Mouse (Mus musculus) thymus, postnatal 14 days (tissue): Measurements from ENCODE around the gene Psmc3ip.
"Not testable (repeated sequence)": the region's sequence is repeated elsewhere in the genome, so short reads cannot be mapped to it uniquely, and the experiment has no call there.

ENCODE experiments used
- DNase-seq: peaks from one replicate; pipeline ENCODE4 v3.0.0; 2021

The Psmc3ip gene

DNA sequence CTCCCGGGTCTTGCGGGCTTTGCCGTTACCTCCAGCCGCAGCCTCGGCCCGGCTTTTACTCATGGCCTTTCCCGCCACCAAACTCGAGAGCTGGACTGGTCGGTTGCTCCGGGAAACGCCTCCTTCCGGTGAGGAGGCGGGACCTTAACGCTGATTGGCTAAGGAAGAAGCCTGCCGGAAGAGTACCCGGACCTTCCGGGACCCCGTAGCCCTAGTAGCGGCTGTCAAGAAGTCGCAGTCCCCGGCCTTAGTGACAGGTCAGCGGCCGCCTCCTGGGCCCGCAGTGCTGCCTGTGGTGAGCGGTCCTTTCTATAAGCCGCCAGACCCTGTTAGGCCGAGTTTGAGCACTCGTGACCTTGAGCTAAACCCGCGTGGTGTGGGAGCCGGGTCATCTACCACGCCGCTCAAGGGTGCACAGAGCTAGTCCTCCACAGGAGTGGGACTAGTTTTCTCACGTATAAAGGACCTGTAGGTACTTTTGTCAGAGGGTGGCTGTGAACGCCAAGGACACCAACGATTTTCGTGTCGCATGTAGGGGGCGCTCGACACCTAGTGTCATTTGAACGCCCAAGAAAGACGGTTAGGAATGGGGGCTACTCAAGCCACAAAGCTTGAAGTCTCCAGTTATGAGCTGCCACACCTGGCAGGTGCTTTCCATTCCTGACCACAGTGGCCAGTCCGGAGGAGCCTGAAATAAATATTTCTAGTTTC is at the start of gene Psmc3ip:
TSS of gene Psmc3ip (minus strand) at position 123 of the 711 bp plus-strand sequence.
- peak; percentile 92 for DNase-seq

DNA sequence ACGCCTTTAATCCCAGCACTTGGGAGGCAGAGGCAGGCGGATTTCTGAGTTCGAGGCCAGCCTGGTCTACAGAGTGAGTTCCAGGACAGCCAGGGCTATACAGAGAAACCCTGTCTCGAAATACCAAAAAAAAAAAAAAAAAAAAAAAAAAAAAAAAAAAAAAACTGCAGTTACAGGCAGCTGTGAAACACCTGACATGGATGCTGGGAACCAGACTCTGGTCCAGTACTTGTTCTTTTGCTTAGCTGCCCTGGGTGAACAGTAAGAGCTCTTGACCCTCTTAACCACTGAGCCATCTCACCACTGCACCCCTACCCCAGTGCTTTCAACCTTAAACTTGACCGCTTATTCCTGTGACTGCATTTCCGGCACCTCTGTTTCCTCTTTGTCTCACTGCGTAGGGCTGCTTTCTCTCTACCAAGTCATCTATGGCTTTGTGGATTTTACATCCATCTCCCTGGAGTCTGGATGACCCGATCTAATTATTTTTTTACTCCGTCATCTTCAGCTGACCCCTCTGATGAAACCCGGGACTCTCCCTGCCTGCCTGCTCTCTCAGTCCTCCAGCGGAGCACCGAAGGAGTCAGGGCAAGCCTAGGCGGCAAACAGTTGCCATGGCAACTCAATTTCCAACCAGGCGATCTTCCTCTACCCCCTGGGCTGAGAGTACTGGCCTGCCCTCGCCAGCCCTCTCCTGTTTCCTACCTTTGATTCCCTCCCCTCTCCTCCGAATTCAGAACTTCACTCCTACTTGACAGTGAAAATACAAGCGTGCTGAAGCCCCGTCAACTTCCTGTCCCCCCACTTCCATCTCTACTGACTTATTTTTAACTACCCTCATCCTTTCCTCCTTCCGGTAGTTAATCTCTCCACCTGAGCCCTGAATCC is 48.3 kb upstream of the Psmc3ip start:
- peak; percentile 63 for DNase-seq

DNA sequence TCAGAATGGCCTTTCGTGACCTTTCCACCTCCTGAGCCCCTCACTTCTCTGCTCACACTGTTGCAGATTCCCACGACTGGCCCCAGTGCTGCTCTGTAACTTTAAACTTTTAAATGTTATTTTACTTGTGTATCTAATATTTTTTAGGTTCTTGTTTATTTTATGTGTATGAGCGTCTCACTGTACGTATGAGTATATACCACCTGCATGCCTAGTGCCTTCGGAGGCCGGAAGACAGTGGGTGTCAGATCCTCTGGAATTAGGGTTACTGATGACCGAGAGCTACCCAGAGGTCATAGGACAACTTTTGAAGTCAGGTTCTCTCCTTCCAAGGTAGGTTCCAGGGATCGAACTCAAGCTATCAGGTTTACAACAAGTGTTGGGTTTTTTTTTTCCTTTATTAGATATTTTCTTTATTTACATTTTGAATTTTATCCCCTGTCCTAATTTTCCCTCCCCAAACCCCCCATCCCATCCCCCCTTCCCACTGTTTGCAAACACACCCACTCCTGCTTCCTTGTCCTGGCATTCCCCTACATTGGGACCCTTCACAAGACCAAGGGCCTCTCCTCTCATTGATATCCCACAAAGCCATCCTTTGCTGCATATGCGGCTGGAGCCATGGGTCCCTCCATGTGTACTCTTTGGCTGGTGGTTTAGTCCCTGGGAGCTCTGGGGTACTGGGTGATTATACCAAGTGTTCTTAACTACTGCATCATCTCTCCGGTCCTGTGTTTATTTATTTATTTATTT is 47.2 kb upstream of the Psmc3ip start:
- DNase-seq, result no peak

DNA sequence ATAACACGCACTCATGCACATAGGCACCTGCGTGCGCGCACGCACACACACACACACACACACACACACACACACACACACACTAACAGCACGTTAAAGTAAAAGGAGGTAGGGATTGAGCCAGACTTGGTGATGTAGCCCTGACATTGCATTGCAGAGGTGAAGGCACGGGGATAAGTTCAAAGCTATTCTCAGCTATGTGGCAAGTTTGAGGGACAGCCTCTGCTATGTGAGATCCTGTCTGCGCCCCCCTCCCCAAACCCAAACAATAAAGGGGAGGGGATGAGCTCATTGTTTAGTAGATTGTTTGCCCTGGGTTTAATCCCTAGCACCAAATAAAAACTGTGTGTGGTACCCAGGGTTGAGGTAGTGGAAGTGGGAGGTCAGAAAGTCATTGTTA is 45.9 kb upstream of the Psmc3ip start:
- DNase-seq, result no peak

DNA sequence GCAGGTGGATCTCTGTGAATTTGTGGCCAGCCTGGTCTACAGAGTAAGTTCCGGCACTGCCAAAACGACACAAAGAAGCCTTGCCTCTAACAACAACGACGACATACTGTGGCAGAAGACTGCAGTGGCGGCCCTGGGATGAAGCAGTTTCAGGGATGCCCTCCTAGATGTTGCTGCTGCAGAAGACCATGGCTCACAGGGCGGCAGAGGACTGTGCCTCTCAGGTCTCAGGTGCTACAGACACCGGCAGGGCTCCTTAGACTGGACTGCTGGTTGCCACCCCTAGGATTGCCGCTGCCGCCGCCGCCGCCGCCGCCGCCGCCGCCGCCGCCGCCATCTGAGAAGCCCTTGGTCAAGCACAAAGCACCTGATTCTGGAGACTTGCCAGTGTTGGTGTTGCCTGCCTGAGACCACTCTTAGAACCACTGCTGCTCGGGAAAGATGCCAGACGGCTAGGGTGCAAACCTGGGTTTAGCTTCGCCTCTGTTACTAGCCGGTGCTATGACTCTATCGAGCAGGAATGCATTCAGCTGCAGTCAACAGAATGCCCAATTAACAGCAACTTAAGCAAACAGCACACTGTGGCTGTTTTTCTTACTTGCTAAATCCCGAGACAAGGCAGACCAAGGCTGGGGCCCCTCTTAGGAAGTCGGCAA is 45.1 kb upstream of the Psmc3ip start:
- no peak for DNase-seq

DNA sequence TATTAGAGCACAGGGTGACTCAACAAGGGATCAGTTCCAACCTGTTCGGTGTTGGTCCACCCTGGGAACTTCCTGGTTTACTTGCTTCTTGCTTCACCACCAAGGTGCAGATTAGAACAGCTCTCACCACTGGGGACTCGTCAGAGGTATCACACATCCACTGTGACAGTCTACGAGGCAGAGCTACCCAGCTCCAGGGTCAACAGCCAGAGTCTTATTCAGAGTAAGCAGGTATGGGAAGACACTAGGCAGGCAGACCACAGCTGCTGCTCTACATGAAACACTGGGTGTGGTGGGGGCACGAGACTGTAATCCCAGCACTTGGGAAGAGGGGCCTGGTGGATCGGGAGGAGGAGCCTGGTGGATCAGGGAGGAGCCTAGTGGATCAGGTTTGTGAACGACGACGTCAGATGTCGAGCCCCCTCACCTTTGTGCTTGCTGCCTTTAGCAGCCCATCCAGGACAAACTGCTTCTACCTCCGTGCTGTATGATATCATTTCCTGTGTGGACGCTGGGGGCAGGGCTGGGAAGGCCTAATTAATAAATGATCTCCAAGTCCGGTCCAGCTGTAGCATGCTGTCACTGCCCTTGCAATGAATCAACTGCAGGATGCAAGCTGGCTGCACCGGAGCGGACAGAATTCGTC is 43.4 kb upstream of the Psmc3ip start:
- DNase-seq, result no peak

DNA sequence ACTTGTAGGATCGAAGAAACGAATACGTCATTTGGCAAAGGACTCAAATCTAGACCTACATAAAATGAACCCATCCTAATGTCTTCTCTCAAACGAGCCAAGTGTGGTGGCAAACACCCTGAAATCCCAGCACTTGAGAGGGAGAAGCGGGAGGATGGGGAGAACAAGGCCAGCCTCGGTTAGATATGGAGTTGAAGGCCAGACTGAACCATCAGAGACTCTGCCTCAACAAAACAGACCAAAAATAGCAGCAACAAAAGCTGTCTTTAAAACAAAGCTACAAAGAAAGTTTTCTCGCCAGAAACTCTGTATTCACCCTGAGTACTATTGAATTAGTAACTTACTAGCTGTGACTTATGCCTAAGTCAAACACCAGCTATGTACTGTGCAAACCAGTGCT is 41.8 kb upstream of the Psmc3ip start:
- DNase-seq, result no peak

DNA sequence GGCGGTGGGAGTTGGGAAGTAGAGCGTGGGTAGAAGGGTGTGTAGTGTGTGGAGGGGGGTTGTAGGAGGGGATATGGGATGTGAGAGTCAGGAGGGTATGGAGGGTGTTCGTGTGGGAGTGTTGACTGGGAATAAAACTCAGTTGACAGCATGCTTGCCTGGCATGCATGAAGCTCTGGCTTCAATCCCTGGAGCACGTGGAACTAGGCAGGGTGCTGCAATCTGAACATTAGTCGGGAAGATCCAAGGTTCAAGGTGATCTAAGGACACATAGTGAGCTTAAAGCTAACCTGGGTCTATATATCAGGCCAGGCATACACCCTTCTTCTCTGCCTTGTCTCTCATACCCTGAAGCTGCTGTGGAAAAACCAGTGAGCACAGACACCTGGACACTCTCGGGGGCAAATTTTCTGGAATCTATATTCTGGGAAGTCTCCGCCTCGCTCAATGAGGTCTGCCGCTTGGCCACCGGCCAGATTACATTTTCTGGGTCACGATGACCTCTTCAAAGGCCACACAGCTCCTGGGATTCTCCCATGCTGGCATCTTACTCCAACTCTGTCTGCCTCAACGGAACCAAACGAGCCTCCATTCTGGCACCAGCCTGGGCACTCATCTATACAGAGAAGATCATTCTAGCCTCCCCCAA is 39.1 kb upstream of the Psmc3ip start:
- no peak for DNase-seq

DNA sequence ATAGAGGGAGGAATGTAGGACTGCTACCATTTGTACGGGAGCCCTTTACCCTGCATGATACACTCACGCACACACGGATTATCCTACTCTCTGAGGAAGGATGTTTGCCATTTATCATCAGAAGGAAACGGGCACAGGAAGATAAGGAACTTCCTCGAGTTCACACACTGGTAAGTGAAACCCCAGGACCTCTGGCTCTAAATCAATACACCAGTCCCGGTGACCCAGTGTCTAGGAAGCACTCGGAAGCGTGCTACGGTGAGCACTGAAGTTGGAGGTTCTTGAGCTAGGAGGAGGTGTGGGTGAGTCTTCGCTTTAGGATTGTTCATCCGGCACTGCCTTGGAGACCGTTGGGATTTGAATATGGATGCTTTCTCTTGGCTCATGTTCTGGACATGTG is 37.8 kb upstream of the Psmc3ip start:
- DNase-seq, result no peak

DNA sequence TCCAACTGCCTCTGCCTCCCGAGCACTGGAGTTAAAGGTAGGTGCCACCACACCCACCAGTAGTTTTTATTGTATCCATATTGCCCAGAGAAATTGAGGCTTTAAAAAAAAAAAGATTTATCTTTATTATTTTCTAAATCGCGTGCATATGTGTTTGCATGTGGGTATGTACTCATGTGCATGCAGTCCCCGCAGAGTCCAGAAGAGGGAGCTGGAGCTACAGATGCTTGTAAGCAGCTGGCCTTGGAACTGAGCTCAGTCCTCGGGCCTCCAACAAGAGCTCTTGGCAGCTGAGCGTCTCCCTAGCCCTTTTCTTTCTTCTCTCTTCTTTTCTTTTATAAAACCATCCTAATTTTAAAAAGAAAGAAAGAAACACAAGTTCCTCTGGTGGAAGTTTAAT is 36.5 kb upstream of the Psmc3ip start:
- DNase-seq, result peak; percentile 40

DNA sequence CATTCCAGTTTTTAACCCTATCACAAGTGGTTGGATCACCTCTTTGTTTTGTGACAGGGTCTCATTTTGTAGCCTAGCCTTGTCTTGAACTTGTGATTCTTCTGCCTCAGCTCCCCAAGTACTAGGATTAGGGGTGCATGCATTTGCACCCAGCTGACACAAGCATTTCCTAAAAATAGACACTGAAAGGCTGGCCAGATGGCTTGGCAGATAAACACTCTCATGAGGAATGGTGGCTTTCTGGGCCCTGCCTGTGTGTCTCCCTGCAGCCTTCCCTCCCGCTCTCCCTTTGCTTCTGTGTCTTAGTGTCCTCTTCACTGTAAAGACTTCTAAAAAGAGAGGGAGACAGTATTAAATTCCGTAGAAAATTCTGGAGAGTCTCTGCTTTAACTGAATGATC is 36.0 kb upstream of the Psmc3ip start:
- no peak for DNase-seq

DNA sequence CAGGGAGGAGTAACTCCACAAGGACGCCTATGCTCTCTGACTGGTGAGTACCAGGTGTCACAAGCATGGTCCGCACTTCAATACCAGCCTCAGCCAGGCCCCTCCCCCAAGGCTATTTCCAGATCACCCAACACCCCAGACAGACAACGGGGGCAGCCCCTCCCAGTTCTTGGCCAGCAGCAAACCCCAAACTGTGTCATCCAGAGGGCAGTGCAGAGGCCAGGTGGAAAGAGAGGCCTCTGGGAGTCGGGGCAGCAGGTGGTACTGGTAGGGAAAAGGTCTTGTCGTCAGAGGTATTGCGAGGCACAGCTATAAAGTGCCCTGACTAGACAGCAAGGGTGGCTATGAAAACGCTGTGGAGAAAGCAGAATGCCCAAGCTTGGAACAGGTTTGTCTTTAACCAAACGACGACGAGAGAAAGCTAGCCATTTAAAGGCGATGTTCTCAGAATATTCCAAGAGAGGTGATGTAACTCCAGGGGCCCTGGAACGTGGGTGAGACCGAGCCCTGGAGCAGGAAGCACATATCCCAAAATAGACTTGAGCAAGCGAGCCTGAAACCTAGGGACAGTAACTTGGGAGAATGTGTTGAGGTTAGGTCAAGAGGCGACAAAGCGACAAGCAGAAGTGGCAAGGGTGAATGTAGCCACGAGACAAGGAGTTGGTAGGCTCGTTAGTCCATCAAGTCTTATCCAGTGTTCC is 35.0 kb upstream of the Psmc3ip start:
- no peak for DNase-seq

DNA sequence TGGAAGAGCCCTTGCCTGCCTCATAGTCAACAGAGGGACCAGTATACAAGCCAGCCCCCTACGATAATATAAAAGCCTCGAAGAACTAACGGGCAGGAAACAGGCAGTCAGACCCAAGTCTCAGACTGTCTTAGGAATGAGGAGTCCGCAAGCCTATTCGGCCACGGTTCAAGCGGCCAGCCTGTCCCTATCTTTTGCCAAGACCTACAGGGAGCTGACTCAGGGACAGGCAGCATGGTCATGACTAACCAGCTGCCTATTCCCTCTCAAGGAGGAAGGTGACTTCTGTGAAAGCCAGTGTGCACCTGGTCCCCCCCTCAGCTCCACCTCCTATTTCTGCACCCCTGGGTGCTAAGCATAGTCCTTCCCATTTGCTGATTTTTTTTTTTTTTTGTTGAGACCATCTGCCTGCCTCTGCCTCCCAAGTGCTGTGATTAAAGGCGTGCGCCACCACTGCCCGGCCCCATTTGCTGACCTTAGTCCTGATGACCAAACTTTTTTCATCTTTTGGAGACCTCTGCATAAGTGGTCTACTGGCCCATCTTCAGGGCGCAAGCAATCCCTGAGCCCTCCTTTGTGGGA is 33.9 kb upstream of the Psmc3ip start:
- DNase-seq, result no peak

DNA sequence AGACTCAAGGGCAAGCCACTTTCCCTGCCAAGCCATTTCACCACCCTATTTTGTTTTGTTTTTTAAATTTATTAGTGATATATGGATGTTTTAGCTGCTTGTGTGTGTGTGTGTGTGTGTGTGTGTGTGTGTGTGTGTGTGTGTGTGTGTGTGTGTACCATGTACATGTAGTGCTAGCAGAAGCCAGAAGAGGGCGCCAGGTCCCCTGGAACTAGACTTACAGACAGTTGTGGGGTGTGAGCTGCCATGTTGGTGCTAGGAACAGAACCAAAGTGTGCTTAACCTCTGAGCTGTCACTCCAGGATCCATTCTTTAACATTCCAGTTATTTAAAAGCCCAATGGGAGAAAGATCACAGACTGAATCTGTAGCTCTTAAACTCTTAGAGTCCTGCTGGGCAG is 31.8 kb upstream of the Psmc3ip start:
- DNase-seq, result peak; percentile 27

DNA sequence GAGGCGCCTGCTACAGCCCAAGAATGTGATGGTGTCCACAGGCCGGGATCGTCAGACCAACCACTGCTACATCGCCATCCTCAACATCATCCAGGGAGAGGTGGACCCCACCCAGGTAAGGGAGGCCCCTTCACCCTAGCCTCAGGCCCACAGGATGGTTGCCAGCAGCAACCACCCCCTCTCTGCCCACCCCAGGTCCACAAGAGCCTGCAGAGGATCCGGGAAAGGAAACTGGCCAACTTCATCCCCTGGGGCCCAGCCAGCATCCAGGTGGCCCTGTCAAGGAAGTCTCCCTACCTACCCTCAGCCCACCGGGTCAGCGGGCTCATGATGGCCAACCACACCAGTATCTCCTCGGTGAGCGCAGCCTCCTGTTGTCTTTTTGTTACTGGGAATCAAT is 29.8 kb upstream of the Psmc3ip start:
- not testable (repeated sequence) for DNase-seq

DNA sequence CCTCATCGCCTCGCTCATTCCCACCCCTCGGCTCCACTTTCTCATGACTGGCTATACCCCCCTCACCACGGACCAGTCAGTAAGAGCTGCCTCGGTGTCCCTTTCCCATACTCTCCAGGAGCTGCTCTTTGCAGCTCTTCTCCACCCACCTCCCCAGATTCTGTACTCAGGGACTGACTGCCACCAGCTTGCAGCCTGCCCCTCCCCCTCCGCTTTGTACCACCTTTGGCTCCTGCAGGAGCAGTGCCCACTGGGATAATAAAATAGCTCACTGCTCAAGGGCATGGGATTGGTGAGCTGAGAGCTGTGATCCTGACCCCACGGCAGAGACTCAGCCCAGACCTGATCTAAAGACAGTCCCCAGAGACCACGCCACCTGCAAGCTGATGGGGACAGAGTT is 29.3 kb upstream of the Psmc3ip start:
- not testable (repeated sequence) for DNase-seq

DNA sequence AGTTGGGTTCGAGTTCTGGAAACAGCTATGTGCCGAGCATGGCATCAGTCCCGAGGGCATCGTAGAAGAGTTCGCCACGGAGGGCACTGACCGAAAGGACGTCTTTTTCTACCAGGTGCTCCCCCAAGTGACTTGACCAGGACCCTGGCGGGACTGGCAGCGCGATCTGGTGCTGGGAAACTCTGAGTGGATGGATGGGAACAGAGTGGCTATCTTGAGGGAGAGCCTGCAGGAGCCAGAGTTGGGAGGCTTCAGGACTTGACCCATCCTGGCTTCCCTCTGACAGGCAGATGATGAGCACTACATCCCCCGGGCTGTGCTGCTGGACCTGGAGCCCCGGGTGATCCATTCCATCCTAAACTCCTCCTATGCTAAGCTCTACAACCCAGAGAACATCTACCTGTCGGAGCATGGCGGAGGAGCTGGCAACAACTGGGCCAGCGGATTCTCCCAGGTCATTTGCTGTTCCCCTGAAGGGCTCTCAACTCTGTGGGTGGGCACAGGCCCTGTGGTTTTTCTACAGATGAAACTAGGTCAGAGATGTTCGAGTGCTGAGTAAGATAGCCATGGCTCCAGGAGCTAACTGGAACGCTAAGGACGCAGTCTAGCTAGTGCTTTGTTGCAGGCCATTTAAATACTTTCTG is 25.4 kb upstream of the Psmc3ip start:
- DNase-seq, result peak; percentile 27

DNA sequence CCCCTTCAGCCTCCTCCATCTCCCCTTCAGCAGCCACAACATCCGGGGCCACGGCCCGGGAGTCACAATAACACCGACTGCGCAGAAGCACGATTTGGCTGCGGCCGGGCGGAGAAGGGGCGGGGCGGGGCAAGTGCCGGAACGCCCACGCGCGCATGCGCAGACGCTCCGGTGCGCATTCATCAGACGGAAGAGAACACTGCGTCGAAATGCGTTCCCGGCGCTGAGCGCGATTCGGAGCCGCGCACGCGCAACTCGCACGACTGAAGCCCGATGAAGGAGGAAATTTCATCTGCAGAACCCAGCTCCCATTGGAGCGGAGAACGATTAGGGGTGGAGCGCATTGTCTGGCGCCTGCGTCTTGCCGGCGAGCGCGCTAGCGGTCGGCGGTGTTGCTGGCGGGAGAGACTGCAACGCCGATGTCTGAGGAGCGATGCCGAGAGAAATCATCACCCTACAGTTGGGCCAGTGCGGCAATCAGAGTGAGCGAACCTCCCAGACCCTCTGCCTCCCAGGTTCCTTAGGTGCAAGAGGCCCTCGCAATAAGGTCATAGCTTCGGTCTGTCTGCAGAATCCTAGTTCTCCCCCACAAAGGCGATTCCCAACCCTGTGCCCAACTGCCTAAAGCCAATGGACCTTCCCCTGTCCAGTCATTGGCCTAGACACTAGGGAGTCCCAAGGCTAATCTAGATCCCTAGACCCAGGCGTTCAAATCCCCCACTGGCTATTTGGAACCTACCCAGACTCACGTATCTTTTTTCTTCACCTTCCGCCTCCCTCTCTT is 24.7 kb upstream of the Psmc3ip start, which contains the start of the genes Retreg3 and Tubg1:
TSS of gene Retreg3 (minus strand) at position 133 of the 784 bp plus-strand sequence.
TSS of gene Tubg1 (plus strand) at position 178 of the 784 bp plus-strand sequence.
- peak; percentile 99 for DNase-seq

DNA sequence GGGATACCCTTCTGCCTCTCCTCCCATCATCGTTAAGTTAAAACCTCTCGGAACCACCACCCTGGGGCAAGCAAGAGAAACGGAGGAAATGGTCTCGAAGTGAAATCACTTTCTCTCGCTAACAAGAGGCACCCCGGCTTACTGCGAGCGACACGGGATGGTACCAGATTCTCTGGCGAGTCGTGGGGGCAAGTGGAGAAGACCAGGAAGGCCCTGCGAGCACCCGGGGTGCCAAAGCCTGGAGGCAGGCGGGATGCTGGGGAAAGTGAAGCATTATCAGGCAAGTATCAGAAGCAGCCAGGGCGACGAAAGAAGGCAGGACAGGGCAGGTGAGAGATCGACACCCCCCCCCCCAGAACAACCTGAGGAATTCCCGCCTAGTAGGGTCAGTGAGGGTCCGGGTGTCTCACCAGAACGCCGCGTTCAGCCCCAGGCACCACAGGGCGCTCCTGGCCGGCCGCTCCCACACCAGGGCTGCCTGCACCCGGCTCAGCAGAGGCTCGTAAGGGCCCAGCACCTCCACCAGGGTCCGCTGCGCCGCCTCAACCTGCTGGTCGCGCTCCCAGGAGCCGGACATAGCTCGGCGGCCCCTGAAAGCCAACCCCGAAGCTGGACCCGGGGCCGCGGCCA is 24.0 kb upstream of the Psmc3ip start:
- no peak for DNase-seq
